Mouse (Mus musculus): Measurements from ENCODE around the gene Slc9a9.
A peak's percentile ranks its signal among the peaks of the same experiment; 100 is the strongest.

Slc9a9 gene

DNA sequence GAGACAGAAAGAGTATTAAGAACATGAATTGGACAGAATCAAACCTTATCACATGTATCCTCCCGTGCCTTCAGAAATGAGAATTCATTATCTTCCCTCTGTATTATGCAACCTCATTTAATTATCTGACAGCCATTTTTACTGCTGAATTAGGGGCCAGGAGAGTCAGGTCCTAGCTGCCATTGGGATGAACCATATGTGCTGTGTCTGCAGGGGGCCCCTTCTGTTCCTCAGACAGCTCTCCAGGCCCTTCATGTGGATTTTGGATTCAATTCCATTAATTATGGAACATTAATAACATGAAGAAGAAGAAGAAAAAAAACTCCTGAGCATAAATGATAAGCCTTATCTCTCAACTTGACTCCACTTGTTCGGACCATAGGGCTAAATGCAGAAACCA is 559.4 kb downstream of the Slc9a9 start:
- DNase-seq = peak; percentile 69 to 74

DNA sequence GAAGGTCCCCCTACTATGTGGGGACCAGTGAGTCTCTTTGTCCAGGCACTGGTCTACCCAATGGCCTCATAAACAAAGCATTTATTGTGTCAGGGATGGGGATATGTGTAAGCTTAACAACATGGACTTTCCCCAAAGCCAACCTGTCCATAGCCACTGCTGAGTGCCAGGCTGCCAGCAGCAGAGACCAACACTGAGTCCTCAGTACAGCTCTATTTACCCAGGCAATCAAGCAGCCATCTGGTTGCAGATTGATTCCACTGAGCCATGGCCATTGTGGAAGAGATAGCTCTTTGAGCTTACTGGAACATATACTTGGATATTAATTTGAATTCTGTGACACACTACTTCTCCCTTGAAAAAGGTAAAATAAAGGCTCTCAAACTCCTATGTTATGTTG is 570.2 kb downstream of the Slc9a9 start:
- DNase-seq = no peak

DNA sequence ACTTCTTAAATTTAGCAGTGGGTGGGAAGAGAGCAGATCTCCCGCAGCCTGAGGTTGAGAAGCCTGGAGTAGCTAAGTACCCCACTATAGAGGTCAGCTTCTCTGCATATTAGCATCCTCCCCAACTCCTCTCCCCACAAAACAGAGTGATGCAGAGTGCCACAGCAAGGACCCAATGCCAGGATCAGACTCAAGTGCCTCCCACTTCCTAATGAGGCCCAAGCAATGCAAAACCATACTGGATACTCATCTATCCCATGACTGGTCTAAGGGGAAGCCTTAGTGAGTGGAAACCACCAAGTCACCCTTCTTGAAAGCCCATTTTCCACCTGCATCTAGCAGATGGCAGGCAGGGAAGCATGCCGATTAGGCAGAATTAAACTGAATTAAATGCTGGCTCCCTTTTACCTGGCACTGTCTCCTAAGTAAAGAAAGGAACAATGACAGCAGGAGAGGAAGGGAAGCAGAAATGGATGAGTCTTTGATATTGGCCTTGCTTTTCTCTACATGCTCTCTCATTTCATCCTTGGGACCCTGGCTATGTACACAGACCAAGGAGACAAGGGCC is 573.0 kb downstream of the Slc9a9 start:
- peak; percentile 25 to 31 for DNase-seq

DNA sequence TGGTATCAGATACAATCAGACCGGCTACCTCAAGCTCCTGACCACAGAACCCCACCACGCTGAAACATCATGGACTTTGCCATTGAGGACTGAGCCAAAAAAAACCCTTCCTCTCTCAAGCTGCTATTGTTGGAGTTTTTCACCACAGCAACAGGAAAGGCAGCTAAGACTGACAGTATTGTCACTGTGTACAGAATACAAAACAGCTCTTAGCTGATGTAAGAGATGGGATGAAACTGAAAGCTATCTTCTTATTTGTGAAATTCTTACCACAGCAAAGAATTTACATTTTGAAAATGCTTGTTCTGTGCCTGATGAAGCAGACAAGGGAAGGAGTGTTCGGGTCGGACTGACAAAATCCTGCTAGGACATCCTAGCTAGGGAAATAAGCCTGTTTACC is 584.5 kb downstream of the Slc9a9 start:
- no peak for DNase-seq

DNA sequence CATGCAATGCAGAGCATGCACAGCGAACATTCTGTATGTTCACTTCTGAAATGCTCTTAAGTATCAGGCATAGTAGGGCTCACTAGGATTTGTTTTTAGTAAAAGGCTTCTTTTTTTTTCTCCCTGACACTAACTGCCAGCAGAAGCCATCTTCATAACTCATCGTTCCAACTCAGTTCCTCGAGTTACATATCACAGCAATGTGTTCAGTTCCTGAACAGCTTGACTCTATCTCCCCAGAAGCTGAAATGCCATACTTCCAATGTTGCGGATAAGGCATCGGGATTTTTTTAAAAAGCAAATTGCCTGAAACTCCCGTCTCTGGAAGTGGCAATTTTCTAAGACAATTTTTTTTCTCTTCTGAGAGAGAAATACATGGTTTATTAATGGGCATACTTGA is 586.1 kb downstream of the Slc9a9 start:
- no peak for DNase-seq

DNA sequence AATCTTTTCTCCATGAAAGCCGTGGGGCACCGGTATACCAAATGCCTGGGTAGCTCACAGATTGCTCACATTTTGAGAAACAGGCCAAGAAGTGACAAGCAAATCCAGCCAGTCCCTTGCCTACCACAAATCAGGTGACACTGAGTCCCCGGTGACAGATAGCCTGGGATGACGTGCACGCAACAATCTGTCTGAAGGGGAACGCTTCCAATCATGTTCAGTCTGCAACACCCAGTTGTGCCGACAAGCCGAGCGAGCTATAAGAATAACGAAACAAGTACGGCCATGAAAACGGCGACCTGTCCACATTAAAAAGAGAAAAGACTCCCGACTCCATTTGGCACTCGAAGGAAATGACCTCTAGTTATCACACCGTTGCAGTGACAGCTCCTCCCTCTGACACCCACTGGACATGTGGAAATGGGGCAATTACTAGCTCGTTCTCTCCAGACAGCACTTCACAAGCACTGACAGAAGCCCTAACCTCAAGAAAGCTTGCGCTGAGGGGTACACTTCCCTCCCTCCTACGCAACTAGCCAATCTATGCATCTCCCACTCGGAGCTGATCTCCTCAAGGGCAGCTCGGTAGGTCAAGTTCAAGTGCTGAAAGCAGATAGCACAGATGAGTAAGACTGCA is 587.1 kb downstream of the Slc9a9 start:
- DNase-seq = no peak

DNA sequence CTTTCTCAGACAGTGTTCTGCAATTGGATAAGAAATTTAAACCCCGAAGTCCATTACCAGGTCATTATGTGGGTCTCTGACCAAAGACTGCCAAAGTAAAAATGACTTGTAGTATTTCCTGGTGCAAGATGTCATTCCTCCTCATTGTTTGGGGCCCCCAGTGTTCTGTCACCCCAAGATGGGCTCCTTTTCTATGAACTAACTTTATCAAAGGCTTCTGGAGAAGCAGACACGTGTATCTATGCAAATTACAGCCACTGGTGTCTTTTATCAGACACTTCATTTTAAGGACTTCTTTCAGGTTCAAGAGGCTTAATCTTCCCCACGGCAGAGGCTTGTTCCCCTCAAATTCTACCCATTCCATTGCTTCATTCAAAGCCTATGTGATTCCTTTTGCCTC is 593.1 kb downstream of the Slc9a9 start:
- DNase-seq = no peak

DNA sequence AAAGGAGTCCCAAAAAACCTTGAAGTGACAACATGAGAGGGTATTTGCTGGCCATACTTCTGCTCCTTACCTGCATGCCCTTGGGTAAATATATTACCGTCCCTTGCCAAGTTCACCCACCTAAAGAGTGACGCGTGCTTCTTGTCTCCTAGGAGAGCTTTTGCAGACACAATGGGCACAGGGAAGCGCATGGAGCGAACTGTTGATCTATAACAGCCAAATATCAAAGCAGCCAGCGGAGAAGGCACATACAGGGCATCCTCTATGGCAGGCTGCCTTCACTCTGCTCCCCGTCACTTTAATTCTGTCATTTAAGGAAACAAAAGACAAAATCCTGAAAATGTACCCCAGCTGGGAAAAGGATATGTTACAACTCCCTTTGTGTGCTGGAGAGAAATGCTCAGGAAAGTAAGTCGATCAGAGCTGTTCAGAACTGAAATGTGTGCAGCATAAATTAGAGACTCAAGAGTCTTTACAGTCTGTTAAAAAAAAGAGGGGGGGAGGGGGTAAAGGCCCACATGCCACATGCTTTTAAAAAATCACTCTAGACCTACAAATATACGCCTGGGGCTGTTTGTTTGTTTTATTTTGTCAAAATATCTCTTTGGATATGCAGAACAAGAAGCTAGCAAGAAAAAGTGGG is 594.3 kb downstream of the Slc9a9 start:
- DNase-seq = no peak

DNA sequence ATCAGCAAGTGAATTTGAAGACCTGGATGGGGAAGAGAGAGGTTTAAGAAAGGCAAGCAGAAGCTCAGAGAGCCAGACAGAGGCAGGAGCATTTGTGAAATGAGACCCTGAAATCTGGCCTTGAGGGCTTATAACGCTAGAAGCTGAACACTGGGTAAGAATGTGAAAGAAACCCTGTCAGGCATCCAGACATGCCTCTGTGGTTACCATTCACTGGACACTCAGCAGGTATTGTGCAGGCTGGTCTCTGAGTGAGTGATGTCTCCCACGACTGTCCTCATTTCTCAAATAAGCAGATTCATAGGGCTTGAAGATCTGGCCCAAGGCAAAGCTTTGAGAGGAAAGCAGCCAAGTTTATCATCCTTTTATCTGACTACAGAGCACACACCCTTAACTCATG is 596.5 kb downstream of the Slc9a9 start:
- DNase-seq = no peak

DNA sequence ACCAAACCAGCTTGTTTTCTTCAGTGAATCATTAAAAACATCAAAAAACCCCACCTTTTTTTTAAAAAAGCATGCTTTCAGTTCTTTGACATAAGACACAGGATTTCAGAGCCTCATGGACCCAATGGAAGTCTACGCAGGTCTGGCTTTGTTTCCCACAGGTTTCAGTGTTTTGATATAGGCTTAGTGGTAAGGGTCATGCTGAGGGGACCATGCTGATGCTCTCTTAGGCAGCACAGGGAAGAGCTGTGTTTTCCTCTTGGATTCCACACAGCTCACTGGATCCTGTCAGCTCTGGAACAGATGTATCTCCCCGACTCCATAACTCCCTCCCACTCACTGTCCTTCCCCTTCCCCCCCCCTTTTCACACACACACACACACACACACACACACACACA is 597.2 kb downstream of the Slc9a9 start:
- no peak for DNase-seq

DNA sequence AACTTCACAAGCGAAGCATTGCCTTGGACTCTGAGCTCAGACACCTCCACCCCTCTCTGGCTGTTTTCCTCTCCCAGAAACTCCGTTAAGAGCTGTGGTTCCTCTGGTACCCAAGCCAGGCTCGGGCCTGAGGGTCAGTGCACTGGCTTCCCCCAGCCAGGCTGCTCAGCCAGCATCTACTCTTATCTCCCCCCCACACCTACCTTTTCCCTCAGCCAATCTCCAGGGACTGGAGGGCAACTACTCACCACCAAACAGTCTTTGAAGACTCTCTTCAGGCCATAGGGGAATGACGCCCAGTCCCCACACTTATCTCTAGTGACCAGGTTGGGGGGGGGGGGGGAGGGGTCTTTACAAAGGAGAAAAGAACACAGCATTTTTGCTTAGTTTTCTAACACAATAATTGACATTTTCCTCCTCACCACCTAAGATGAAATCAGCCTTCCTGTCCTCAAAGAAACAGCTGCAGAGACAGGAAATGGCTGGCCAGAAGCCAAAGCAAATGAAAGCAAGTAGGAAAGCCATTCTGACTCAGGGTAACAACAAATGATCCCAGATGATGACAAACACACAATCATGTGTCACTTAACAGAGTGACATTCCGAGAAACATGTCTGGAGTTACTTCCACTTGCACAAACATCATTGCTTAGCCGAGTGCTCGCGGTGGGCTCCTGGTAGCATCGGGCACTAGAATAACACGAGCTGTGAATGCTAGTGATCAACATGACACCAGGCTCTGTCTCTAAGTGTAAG is 610.1 kb downstream of the Slc9a9 start:
- no peak for DNase-seq

Measured in cerebellum, adult 18-20 months (tissue).